Mouse (Mus musculus) lung, embryonic 15.5 days (tissue): ENCODE measurements around the gene Zmat5. TPM values are rescaled to one million over a fixed set of nuclear protein-coding genes. Genes with fewer than 3 reads are reported as not detected.

ENCODE experiments used
- ATAC-seq: fragments of 200-750 bp; cut with Nextera tagmentation; 2 replicates; pipeline ENCODE4 v1.8.0; 2017; ENCODE audit warnings: moderate number of reproducible peaks, borderline replicate concordance; ENCODE audit not compliant: low FRiP score, low TSS enrichment; ENCODE audit errors: extremely low read depth
- H3K27ac ChIP-seq: fragments of 300-500 bp; sonication (generic); 2 replicates; pipeline ENCODE4 v1.5.1; 2015; ENCODE audit warnings: moderate library complexity, mild to moderate bottlenecking, inconsistent platforms
- H3K27me3 ChIP-seq: fragments of 300-500 bp; sonication (generic); 2 replicates; pipeline ENCODE4 v1.6.1; 2015; ENCODE audit warnings: inconsistent platforms
- H3K36me3 ChIP-seq: fragments of 300-500 bp; sonication (generic); 2 replicates; pipeline ENCODE4 v1.6.1; 2015; ENCODE audit warnings: inconsistent platforms
- H3K4me1 ChIP-seq: fragments of 300-500 bp; sonication (generic); 2 replicates; pipeline ENCODE4 v1.6.1; 2015; ENCODE audit warnings: inconsistent platforms
- H3K4me2 ChIP-seq: fragments of 300-500 bp; sonication (generic); 2 replicates; pipeline ENCODE4 v1.6.1; 2015; ENCODE audit warnings: inconsistent platforms, mild to moderate bottlenecking, moderate library complexity
- H3K4me3 ChIP-seq: fragments of 300-500 bp; sonication (generic); 2 replicates; pipeline ENCODE4 v1.5.1; 2015; ENCODE audit warnings: mild to moderate bottlenecking, inconsistent platforms
- H3K9ac ChIP-seq: fragments of 300-500 bp; sonication (generic); 2 replicates; pipeline ENCODE4 v1.6.1; 2015; ENCODE audit warnings: inconsistent platforms
- H3K9me3 ChIP-seq: fragments of 300-500 bp; sonication (generic); 2 replicates; pipeline ENCODE4 v1.6.1; 2016; ENCODE audit warnings: inconsistent platforms
- WGBS: fragments of 180-500 bp; shearing (Covaris S2); methylation state at CpG from one replicate; pipeline ENCODE4 v1.1.7; 2015; 5-methylcytosine and 5-hydroxymethylcytosine counted together
- polyA plus RNA-seq: library from polyadenylated mRNA; unstranded; fragments of >200 nt; fragmentation: Nextera tagmentation; extraction: Ambion mirVana; gene quantifications from 2 replicates; pipeline ENCODE4 v1.2.1, GENCODE M21; 2015

Gene Zmat5
- polyA plus RNA-seq, 1 experiment from 2014 or later = 70.8 TPM

GRCm38 (mm10) chr11:4678700-4679440 is 25.6 kb upstream of the Zmat5 start:
- 63% methylated on average over 13 of the region's 13 CpGs for WGBS
- peaks cover 33% of the 10 kb centered on the region for H3K36me3 ChIP-seq
- no peak overlapping the region for H3K9ac ChIP-seq
- no peak overlapping the region for H3K4me3 ChIP-seq
- no peak overlapping the region for H3K4me2 ChIP-seq
- H3K27me3 ChIP-seq = no peaks in the 10 kb centered on the region
- no peaks in the 10 kb centered on the region for H3K9me3 ChIP-seq
- H3K27ac ChIP-seq = no peak overlapping the region
- ATAC-seq = no peak
- H3K4me1 ChIP-seq = no peaks in the 10 kb centered on the region

- H3K4me2 ChIP-seq = no peak overlapping the region
- H3K27me3 ChIP-seq = no peaks in the 10 kb centered on the region
- WGBS = 92% methylated on average over 12 of the region's 12 CpGs
- H3K36me3 ChIP-seq = peaks cover 33% of the 10 kb centered on the region
- H3K4me3 ChIP-seq = no peak overlapping the region
- no peak for ATAC-seq
- no peak overlapping the region for H3K9ac ChIP-seq
- H3K4me1 ChIP-seq = no peaks in the 10 kb centered on the region
- no peak overlapping the region for H3K27ac ChIP-seq
- no peaks in the 10 kb centered on the region for H3K9me3 ChIP-seq
Observed at GRCm38 (mm10) chr11:4679441-4679832, 25.0 kb upstream of the Zmat5 start.

- Histone ChIP-seq H3K9ac (no peak overlapping the region), H3K36me3 (peaks cover 33% of the 10 kb centered on the region), H3K27ac (no peak overlapping the region), H3K4me3 (no peak overlapping the region), H3K4me2 (no peak overlapping the region), H3K9me3 (no peaks in the 10 kb centered on the region), H3K27me3 (no peaks in the 10 kb centered on the region), H3K4me1 (no peaks in the 10 kb centered on the region)
- ATAC-seq = no peak
- WGBS = 51% methylated on average over 3 of the region's 3 CpGs
Observed at GRCm38 (mm10) chr11:4680126-4680525, 24.4 kb upstream of the Zmat5 start.

DNA sequence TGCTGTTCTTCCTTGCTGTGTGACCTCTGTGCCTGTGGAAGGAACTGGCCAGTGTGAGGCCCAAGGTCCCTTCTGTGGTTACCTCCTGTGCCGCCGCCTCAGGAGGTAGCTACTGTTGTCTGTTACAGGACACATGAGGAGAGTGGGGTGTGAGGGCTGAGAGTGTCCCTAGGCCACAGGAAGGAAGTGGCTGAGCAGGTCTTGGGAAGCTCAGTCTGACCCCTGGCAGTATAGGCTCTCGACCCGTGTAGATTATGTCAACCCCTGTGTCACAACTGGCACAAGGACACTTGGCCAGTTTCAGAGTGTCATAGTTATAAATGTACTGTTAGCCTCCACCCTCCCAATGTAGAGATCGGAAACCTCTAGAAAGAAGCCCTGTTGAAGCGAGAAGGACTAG is 21.0 kb upstream of the Zmat5 start:
- Histone ChIP-seq H3K4me1 (peaks cover 3% of the 10 kb centered on the region; the same call in 1 of the 2 replicates), H3K9me3 (no peaks in the 10 kb centered on the region), H3K4me3 (no peak overlapping the region), H3K4me2 (no peak overlapping the region), H3K36me3 (peaks cover 28% of the 10 kb centered on the region), H3K27ac (no peak overlapping the region), H3K27me3 (no peaks in the 10 kb centered on the region), H3K9ac (no peak overlapping the region)
- ATAC-seq = no peak
- WGBS = 88% methylated on average over 6 of the region's 6 CpGs

DNA sequence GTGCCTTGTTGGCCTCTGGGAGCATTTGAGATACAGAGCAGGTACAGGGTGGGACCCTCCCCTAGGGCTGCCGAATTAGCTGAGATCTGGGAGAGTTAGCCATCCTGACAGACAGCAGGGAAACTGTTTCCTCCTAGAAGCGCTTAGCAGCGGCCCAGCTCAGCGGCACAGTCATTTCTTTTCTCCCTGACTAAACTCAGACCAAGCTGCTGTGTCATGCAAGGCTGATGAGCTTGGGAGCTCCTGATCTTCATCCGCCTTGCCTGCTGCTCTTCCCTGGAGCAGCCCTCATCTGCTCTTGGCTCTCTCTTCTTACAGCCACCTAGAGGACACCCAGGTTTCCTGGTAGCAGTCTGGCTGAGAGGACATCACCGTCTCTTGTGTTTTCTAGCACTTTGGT is 20.3 kb upstream of the Zmat5 start:
- H3K36me3 ChIP-seq = peaks cover 28% of the 10 kb centered on the region
- ATAC-seq = no peak

GRCm38 (mm10) chr11:4685071-4685470 is 19.4 kb upstream of the Zmat5 start:
- no peaks in the 10 kb centered on the region for H3K27me3 ChIP-seq
- H3K4me1 ChIP-seq = peaks cover 8% of the 10 kb centered on the region; the same call in 1 of the 2 replicates
- no peak overlapping the region for H3K4me3 ChIP-seq
- 53% methylated on average over 4 of the region's 4 CpGs for WGBS
- H3K4me2 ChIP-seq = no peak overlapping the region
- no peak overlapping the region for H3K9ac ChIP-seq
- H3K27ac ChIP-seq = no peak overlapping the region
- H3K36me3 ChIP-seq = peaks cover 25% of the 10 kb centered on the region
- no peaks in the 10 kb centered on the region for H3K9me3 ChIP-seq
- ATAC-seq = no peak

More for the DNA sequence above, 20.3 kb upstream of the Zmat5 start:
- no peak overlapping the region for H3K4me3 ChIP-seq
- 65% methylated on average over 6 of the region's 6 CpGs for WGBS
- H3K9me3 ChIP-seq = no peaks in the 10 kb centered on the region
- no peaks in the 10 kb centered on the region for H3K27me3 ChIP-seq
- H3K4me2 ChIP-seq = no peak overlapping the region
- H3K4me1 ChIP-seq = peaks cover 8% of the 10 kb centered on the region; the same call in 1 of the 2 replicates
- H3K9ac ChIP-seq = no peak overlapping the region
- no peak overlapping the region for H3K27ac ChIP-seq

GRCm38 (mm10) chr11:4685510-4685909 is 19.0 kb upstream of the Zmat5 start:
- H3K36me3 ChIP-seq = peaks cover 23% of the 10 kb centered on the region
- no peak overlapping the region for H3K27ac ChIP-seq
- H3K4me2 ChIP-seq = no peak overlapping the region
- no peak for ATAC-seq
- no peaks in the 10 kb centered on the region for H3K9me3 ChIP-seq
- WGBS = 76% methylated on average over 5 of the region's 5 CpGs
- no peaks in the 10 kb centered on the region for H3K27me3 ChIP-seq
- no peak overlapping the region for H3K9ac ChIP-seq
- H3K4me3 ChIP-seq = no peak overlapping the region
- peaks cover 8% of the 10 kb centered on the region; the same call in 1 of the 2 replicates for H3K4me1 ChIP-seq

GRCm38 (mm10) chr11:4687027-4687426 is 17.5 kb upstream of the Zmat5 start:
- Histone ChIP-seq H3K27ac (no peak overlapping the region), H3K4me3 (no peak overlapping the region), H3K9me3 (no peaks in the 10 kb centered on the region), H3K36me3 (peaks cover 12% of the 10 kb centered on the region; the same call in 1 of the 2 replicates), H3K4me1 (peaks cover 8% of the 10 kb centered on the region; the same call in 1 of the 2 replicates), H3K9ac (no peak overlapping the region), H3K4me2 (no peak overlapping the region), H3K27me3 (no peaks in the 10 kb centered on the region)
- ATAC-seq = no peak
- WGBS = 46% methylated on average over 3 of the region's 3 CpGs

GRCm38 (mm10) chr11:4687874-4688273 is 16.6 kb upstream of the Zmat5 start:
- peaks cover 6% of the 10 kb centered on the region; the same call in 1 of the 2 replicates for H3K36me3 ChIP-seq
- ATAC-seq = no peak
- H3K27ac ChIP-seq = no peak overlapping the region
- no peak overlapping the region for H3K4me2 ChIP-seq
- no peaks in the 10 kb centered on the region for H3K9me3 ChIP-seq
- no peaks in the 10 kb centered on the region for H3K27me3 ChIP-seq
- no peak overlapping the region for H3K4me3 ChIP-seq
- 29% methylated on average over 3 of the region's 3 CpGs for WGBS
- no peak overlapping the region for H3K9ac ChIP-seq
- H3K4me1 ChIP-seq = peaks cover 8% of the 10 kb centered on the region; the same call in 1 of the 2 replicates

DNA sequence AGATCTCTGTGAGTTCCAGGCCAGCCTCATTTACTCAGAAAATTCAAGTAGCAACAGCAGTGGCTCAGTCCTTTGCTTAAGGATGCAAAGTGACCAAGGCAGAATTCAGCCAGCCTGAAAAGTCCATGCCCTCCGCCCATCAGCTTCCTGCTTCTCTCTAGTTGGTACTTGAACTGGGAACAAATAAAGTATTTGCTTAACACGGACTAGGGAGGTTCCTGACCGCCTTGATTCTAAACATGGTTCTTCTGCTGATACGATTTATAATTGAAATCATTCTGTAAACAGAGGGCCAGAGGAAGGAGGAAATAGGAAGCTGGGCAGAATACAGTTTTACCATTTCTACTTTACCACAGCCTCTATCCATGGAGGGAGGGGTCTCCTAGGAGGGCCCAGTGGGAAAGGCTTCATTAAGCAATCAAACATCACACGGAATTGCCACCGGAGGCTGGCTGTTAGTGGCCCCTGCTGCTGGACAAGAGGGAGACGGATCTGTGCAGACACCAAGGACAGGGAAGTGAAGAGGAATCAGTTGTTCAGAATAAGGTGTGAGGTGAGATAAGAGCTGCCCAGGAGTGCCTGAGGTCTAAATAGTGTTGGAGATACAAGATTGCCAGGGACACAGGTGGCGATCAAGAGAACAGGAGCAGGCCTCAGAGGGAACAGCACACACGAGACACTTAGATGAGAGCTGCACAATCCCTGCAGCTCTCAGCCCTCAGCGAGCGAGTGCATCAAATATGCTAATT is 15.7 kb upstream of the Zmat5 start:
- peaks cover 8% of the 10 kb centered on the region; the same call in 1 of the 2 replicates for H3K4me1 ChIP-seq
- 39% methylated on average over 11 of the region's 11 CpGs for WGBS
- no peaks in the 10 kb centered on the region for H3K9me3 ChIP-seq
- no peak overlapping the region for H3K4me2 ChIP-seq
- no peak overlapping the region for H3K4me3 ChIP-seq
- ATAC-seq = no peak
- H3K27me3 ChIP-seq = no peaks in the 10 kb centered on the region
- no peaks in the 10 kb centered on the region; the same call in 1 of the 2 replicates for H3K36me3 ChIP-seq
- H3K9ac ChIP-seq = no peak overlapping the region
- H3K27ac ChIP-seq = no peak overlapping the region

- Histone ChIP-seq H3K27ac (no peak overlapping the region), H3K9me3 (no peaks in the 10 kb centered on the region), H3K9ac (no peak overlapping the region), H3K4me2 (no peak overlapping the region), H3K36me3 (no peaks in the 10 kb centered on the region), H3K4me1 (peaks cover 8% of the 10 kb centered on the region; the same call in 1 of the 2 replicates), H3K4me3 (no peak overlapping the region), H3K27me3 (no peaks in the 10 kb centered on the region)
- no peak for ATAC-seq
- 77% methylated on average over 7 of the region's 7 CpGs for WGBS
Observed at GRCm38 (mm10) chr11:4690353-4690752, 14.1 kb upstream of the Zmat5 start.

DNA sequence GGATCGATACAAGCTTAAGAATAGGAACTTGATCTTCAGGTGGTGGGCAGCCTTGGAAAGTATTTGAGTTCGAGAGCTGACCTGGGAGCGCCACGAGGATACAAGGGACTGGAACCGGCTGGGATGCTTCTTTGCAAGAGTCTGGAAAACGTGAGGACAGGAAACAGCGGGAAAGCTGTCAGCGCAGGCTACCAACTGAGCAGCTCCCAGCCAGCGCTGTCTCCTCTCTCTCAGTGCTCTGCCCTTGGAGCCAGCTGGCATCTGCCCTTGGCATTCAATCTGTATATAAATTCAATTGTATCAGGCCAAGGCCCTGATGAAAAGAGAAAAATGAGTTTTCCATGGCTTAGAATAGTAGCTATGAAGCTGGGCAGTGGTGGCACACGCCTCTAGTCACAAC is 13.3 kb upstream of the Zmat5 start:
- H3K27me3 ChIP-seq = no peaks in the 10 kb centered on the region
- no peak overlapping the region for H3K27ac ChIP-seq
- no peak overlapping the region for H3K4me3 ChIP-seq
- no peaks in the 10 kb centered on the region for H3K36me3 ChIP-seq
- WGBS = 51% methylated on average over 10 of the region's 10 CpGs
- H3K4me2 ChIP-seq = no peak overlapping the region
- no peaks in the 10 kb centered on the region for H3K9me3 ChIP-seq
- H3K4me1 ChIP-seq = peaks cover 8% of the 10 kb centered on the region; the same call in 1 of the 2 replicates
- no peak overlapping the region for H3K9ac ChIP-seq
- no peak for ATAC-seq
